ENCODE assay signal across 21 mouse cellular contexts in the genomic region with DNA sequence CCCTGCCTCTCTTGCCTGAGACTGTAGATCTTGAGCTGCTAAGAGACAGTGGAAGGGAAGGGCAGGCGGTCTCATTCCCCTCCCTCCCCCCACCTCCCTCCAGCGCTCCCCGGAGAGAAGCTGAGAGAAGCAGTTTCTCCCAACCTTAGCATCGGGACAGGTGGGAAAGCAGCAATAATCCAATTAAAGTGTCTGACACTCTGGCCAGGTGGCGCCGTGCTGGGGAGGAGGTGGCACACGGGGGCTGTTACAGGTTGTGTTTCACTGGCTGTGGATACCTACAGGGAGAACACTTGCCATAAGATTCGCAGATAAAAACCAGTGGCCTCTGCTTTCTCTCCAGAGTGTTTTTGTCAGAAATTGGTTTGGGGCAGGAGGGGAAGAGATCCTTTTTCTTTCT.
DNase-seq lines count a peak whose midpoint lies in the region; ATAC-seq and TF ChIP-seq lines count a peak whose summit lies in the region.
"Had no signal": no experiment of that assay in that cellular context is flagged by ENCODE, and none has a peak within 500 bp of the region (broad histone marks: within the 10 kb centered on the region; RNA-seq: fewer than 3 reads in every experiment).

No protein-coding gene starts in this region.

- H3K9me3 ChIP-seq in kidney, embryonic 15.5 days (replicated peaks) = no peaks in the 10 kb centered on the region
- H3K9me3 ChIP-seq in midbrain, embryonic 11.5 days (ENCODE audit: control insufficient read depth, low read length) = no peaks in the 10 kb centered on the region
- no peaks in the 10 kb centered on the region for H3K9me3 ChIP-seq in midbrain, postnatal 0 days (ENCODE audit: low read length)
- no peaks in the 10 kb centered on the region for H3K9me3 ChIP-seq in limb, embryonic 13.5 days
- H3K9me3 ChIP-seq: liver, embryonic 13.5 days had no signal

- no peak for TF ChIP-seq POLR2A in kidney, adult 2 months (IDR thresholded peaks at IDR 0.05; ENCODE audit: low read depth, low read length)

- H3K4me3 ChIP-seq in kidney, embryonic 15.5 days (replicated peaks) = no peak overlapping the region; the same call in 1 of the 2 replicates
- no peak overlapping the region for H3K4me3 ChIP-seq in kidney, adult 2 months (ENCODE audit: insufficient read depth, low read depth, low read length)
- no peak overlapping the region for H3K4me3 ChIP-seq in midbrain, embryonic 11.5 days (ENCODE audit: low read depth, low read length)
- H3K4me3 ChIP-seq in midbrain, postnatal 0 days (ENCODE audit: low read depth, low read length) = no peak overlapping the region
- H3K4me3 ChIP-seq in limb, embryonic 13.5 days = no peak overlapping the region
- H3K4me3 ChIP-seq: layer of hippocampus, adult 2 months; liver, embryonic 13.5 days had no signal

- peaks cover 9% of the 10 kb centered on the region for H3K4me1 ChIP-seq in kidney, embryonic 15.5 days
- no peaks in the 10 kb centered on the region for H3K4me1 ChIP-seq in kidney, adult 2 months (ENCODE audit: control insufficient read depth, insufficient read depth, low read length)
- H3K4me1 ChIP-seq in midbrain, embryonic 11.5 days (ENCODE audit: control insufficient read depth, insufficient read depth, low read length) = peaks cover 2% of the 10 kb centered on the region; the same call in 1 of the 2 replicates
- peaks cover 4% of the 10 kb centered on the region; the same call in 1 of the 2 replicates for H3K4me1 ChIP-seq in midbrain, postnatal 0 days (ENCODE audit: insufficient read depth, low read length)
- peaks cover 34% of the 10 kb centered on the region for H3K4me1 ChIP-seq in limb, embryonic 13.5 days
- H3K4me1 ChIP-seq: liver, embryonic 13.5 days had no signal

- no peak for ATAC-seq in kidney, embryonic 15.5 days (replicated peaks; ENCODE audit: low FRiP score)
- ATAC-seq in midbrain, embryonic 11.5 days (ENCODE audit: low FRiP score) = no peak
- no peak for ATAC-seq in midbrain, postnatal 0 days (ENCODE audit: low FRiP score)
- ATAC-seq in limb, embryonic 13.5 days (ENCODE audit: low FRiP score, low read depth) = no peak
- ATAC-seq: forebrain, postnatal 0 days; hindbrain, embryonic 16.5 days; midbrain, embryonic 16.5 days had no signal

- DNase-seq in embryo, embryonic 9.5 days (ENCODE audit: extremely low spot score) = peak; percentile 6
- DNase-seq in embryo, embryonic 10.5 days (ENCODE audit: low spot score) = no peak
- no peak for DNase-seq in kidney, adult 2 months
- DNase-seq in midbrain, embryonic 11.5 days (ENCODE audit: low spot score, missing footprints) = no peak
- no peak for DNase-seq in midbrain, postnatal 0 days (ENCODE audit: low spot score)
- DNase-seq in right cerebral cortex, adult 18-20 months = no peak
- DNase-seq: adrenal gland, adult 2 months; cerebellum, postnatal 14 days; forebrain, postnatal 0 days; kidney, adult 8-10 months; left cerebral cortex, postnatal 4 days; liver, embryonic 13.5 days; right cerebral cortex, postnatal 25 days; thymus, postnatal 25 days had no signal

- H3K27me3 ChIP-seq in kidney, embryonic 15.5 days = peaks cover 4% of the 10 kb centered on the region; the same call in 1 of the 2 replicates
- H3K27me3 ChIP-seq in kidney, adult 2 months (replicated peaks; ENCODE audit: control insufficient read depth, insufficient read depth, low read length) = no peaks in the 10 kb centered on the region
- peaks cover 2% of the 10 kb centered on the region for H3K27me3 ChIP-seq in midbrain, embryonic 11.5 days (ENCODE audit: control insufficient read depth, insufficient read depth, low read length)
- H3K27me3 ChIP-seq in midbrain, postnatal 0 days (ENCODE audit: insufficient read depth, low read length) = no peaks in the 10 kb centered on the region
- peaks cover 15% of the 10 kb centered on the region; the same call in 1 of the 2 replicates for H3K27me3 ChIP-seq in limb, embryonic 13.5 days
- H3K27me3 ChIP-seq: CH12.LX had no signal

- peak overlapping the region; percentile 47 for H3K4me2 ChIP-seq in kidney, embryonic 15.5 days
- no peak overlapping the region for H3K4me2 ChIP-seq in midbrain, embryonic 11.5 days
- no peak overlapping the region for H3K4me2 ChIP-seq in midbrain, postnatal 0 days (ENCODE audit: low read depth, low read length, poor library complexity, severe bottlenecking)
- peak overlapping the region; percentile 38 for H3K4me2 ChIP-seq in limb, embryonic 13.5 days (replicated peaks)
- H3K4me2 ChIP-seq: liver, embryonic 13.5 days had no signal

- H3K9ac ChIP-seq in kidney, embryonic 15.5 days = no peak overlapping the region
- H3K9ac ChIP-seq in midbrain, embryonic 11.5 days (ENCODE audit: low read length) = peak overlapping the region; percentile 12; the same call in 1 of the 2 replicates
- no peak overlapping the region for H3K9ac ChIP-seq in midbrain, postnatal 0 days (replicated peaks; ENCODE audit: low read length, poor library complexity, severe bottlenecking)
- no peak overlapping the region for H3K9ac ChIP-seq in limb, embryonic 13.5 days
- H3K9ac ChIP-seq: forebrain, postnatal 0 days; liver, embryonic 13.5 days had no signal

- H3K27ac ChIP-seq in kidney, embryonic 15.5 days = no peak overlapping the region
- H3K27ac ChIP-seq in kidney, adult 2 months (ENCODE audit: insufficient read depth, low read depth, low read length) = no peak overlapping the region
- no peak overlapping the region for H3K27ac ChIP-seq in midbrain, embryonic 11.5 days (ENCODE audit: low read depth, low read length)
- no peak overlapping the region for H3K27ac ChIP-seq in midbrain, postnatal 0 days (ENCODE audit: low read depth, low read length)
- H3K27ac ChIP-seq in limb, embryonic 13.5 days = no peak overlapping the region
- H3K27ac ChIP-seq: layer of hippocampus, adult 2 months; liver, embryonic 13.5 days; macrophage had no signal

- no peaks in the 10 kb centered on the region for H3K36me3 ChIP-seq in kidney, embryonic 15.5 days
- no peaks in the 10 kb centered on the region for H3K36me3 ChIP-seq in kidney, adult 2 months (ENCODE audit: control insufficient read depth, insufficient read depth, low read length)
- H3K36me3 ChIP-seq in midbrain, embryonic 11.5 days (ENCODE audit: control insufficient read depth, insufficient read depth, low read length) = no peaks in the 10 kb centered on the region
- H3K36me3 ChIP-seq in midbrain, postnatal 0 days (ENCODE audit: insufficient read depth, low read length) = no peaks in the 10 kb centered on the region
- no peaks in the 10 kb centered on the region for H3K36me3 ChIP-seq in limb, embryonic 13.5 days
- H3K36me3 ChIP-seq: liver, embryonic 13.5 days had no signal

- WGBS in kidney, embryonic 15.5 days = 5% methylated on average over 8 of the region's 8 CpGs
- WGBS in kidney, adult 2 months = 15% methylated on average over 8 of the region's 8 CpGs
- WGBS in midbrain, embryonic 11.5 days = 11% methylated on average over 8 of the region's 8 CpGs
- 17% methylated on average over 8 of the region's 8 CpGs for WGBS in midbrain, postnatal 0 days
- WGBS in limb, embryonic 13.5 days = 5% methylated on average over 8 of the region's 8 CpGs

- TF ChIP-seq CTCF in kidney, adult 2 months (conservative IDR thresholded peaks at IDR 0.05; ENCODE audit: insufficient read depth, insufficient read length, low read depth, low read length) = no peak
- no peak for TF ChIP-seq CTCF in midbrain, postnatal 0 days (IDR thresholded peaks at IDR 0.05)

Comparison
In these comparisons a context has a peak if more than half of its experiments do, and no peak if none do; other contexts are left out.
1. H3K4me2 ChIP-seq: peak in kidney, embryonic 15.5 days (single experiment) and limb, embryonic 13.5 days (single experiment); none in midbrain, embryonic 11.5 days (single experiment) and midbrain, postnatal 0 days (single experiment).